Mouse (Mus musculus): ENCODE results near the gene Thap8. TPM values are rescaled to one million over a fixed set of nuclear protein-coding genes. Genes with fewer than 3 reads are reported as not detected.

The Thap8 gene
- 0.26 and 0.30 TPM in 2 replicates for polyA plus RNA-seq (2014; fragmentation: Nextera tagmentation; extraction: Ambion mirVana)

DNA sequence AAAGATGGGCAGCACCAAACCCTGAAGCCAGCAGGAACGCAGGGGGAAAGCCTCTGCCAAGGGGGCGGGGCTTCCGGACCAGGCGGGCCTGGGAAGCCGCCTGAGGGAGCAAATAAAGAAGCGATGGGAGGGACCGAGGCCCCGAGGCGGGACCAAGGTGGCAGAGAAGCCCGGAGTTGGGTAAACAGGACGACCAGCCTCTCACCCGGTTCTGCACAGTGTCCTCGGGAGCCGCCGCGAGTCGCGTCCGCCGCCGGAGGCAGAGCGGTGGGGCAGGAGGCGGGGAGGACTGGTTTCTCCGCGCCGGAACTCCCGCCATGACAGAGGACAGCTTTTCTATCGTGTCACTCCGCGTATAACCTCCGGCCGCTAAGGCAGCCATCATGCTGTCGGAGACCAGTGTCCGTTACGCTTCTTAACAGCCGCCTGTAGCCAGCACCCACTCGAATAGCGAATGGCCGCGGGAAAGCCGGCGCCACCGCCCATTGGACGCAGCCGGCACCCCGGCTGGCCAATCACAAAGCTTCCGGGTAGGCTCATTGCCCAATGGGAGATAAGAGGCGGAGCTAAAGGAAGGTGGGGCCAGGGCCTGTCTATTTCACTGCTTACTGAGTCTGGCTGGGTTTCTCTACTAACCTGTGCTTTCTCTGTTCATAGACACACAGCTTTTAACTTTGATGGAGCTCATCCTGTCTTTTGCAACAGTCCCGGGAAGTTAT lies at the start of gene Thap8, which contains the start of gene Wdr62:
TSS of gene Thap8 (plus strand) at position 144 of the 719 bp plus-strand sequence.
TSS of gene Wdr62 (minus strand) at position 469 of the 719 bp plus-strand sequence.
- Histone ChIP-seq H3K27ac (ENCODE audit: low read depth) (peak within 1 kb of the TSS; percentile 99), H3K9ac (peak within 1 kb of the TSS; percentile 56), H3K4me2 (peak within 1 kb of the TSS; percentile 94), H3K4me3 (ENCODE audit: low read depth, low read length) (peak within 1 kb of the TSS; percentile 79), H3K4me1 (ENCODE audit: insufficient read depth) (peaks cover 4% of the 10 kb centered on the region; the same call in 1 of the 2 replicates), H3K9me3 (ENCODE audit: low read depth, low read length) (no peaks in the 10 kb centered on the region), H3K36me3 (ENCODE audit: insufficient read depth) (no peaks in the 10 kb centered on the region), H3K27me3 (ENCODE audit: insufficient read depth, low read length) (no peaks in the 10 kb centered on the region)
- ATAC-seq (ENCODE audit: insufficient read depth) (peak; percentile 95), DNase-seq (peak; percentile 98)
- 0% methylated on average over 47 of the region's 49 CpGs for WGBS
- no peak for TF ChIP-seq CTCF (IDR thresholded peaks at IDR 0.05; ENCODE audit: low read depth)

DNA sequence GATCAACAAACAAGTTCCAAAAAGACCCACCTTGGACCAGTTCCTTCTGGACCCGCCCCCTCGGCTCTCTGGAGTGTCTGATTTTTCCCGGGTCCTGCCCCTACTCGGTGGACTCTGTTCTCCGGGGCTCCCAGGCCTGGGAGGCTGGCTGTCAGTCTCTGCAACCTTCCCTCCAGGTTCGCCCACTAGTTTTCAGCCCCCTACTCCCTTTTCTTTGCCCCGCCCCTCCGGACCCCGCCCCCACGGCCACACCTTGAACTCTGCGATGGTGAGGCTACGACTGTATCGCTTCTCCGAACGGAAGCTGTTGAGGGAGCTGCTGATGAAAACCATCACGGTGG lies 48.6 kb upstream of the Thap8 start:
- Histone ChIP-seq H3K36me3 (ENCODE audit: insufficient read depth) (peaks cover 34% of the 10 kb centered on the region), H3K4me1 (ENCODE audit: insufficient read depth) (peaks cover 4% of the 10 kb centered on the region; the same call in 1 of the 2 replicates), H3K4me3 (ENCODE audit: low read depth, low read length) (peak overlapping the region; percentile 73), H3K27ac (ENCODE audit: low read depth) (no peak overlapping the region), H3K27me3 (ENCODE audit: insufficient read depth, low read length) (no peaks in the 10 kb centered on the region), H3K9ac (peak overlapping the region; percentile 76), H3K9me3 (ENCODE audit: low read depth, low read length) (no peaks in the 10 kb centered on the region), H3K4me2 (peak overlapping the region; percentile 85)
- TF ChIP-seq CTCF (IDR thresholded peaks at IDR 0.05; ENCODE audit: low read depth): no peak
- peak; percentile 18 for ATAC-seq (ENCODE audit: insufficient read depth)
- under 1% methylated on average over 16 of the region's 16 CpGs for WGBS
- peak; percentile 35 for DNase-seq

DNA sequence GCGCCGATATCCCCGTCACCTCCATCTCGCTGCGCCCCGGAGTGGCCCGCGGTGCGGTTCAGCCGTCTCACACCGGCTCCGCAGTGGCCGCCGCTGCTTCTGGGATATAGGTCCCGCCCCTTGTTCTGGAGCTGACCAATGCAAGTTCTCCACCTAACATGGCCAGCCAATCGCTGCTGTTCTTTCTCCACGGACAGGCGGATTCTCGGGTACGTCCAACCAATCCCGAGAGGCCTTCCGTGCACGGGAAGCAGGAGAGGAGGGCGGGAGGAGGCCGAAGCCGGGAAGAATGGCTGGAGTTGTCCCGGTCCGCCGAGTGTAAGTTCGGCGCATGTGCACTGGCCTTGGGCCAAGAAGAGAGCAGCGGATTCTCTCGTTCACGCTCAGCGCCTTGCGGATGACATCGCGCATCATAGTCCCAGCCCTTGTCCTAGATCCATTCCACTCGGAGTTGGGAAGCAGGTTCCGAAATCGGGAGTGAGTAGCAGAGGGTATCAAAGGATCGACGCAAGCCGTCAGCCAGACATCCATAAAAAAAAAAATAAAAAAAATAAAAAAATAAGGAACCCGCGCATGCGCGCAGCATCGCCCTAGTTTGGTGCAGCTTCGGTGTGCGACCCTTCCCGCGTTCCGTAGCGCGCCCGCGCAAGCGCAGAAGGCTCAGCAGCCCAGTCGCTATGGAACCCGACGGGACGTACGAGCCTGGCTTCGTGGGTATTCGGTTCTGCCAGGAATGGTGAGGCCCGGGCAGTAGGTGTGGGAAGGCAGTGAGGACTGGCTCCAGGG lies 48.0 kb upstream of the Thap8 start, which contains the start of the genes Polr2i and Tbcb:
TSS of gene Polr2i (plus strand) at position 280 of the 786 bp plus-strand sequence.
TSS of gene Tbcb (minus strand) at position 604 of the 786 bp plus-strand sequence.
- Histone ChIP-seq H3K36me3 (ENCODE audit: insufficient read depth) (peaks cover 29% of the 10 kb centered on the region; the same call in 1 of the 2 replicates), H3K4me2 (peak within 1 kb of the TSS; percentile 85), H3K9ac (peak within 1 kb of the TSS; percentile 76), H3K27me3 (ENCODE audit: insufficient read depth, low read length) (no peaks in the 10 kb centered on the region), H3K9me3 (ENCODE audit: low read depth, low read length) (no peaks in the 10 kb centered on the region), H3K27ac (ENCODE audit: low read depth) (peak within 1 kb of the TSS; percentile 95), H3K4me3 (ENCODE audit: low read depth, low read length) (peak within 1 kb of the TSS; percentile 73), H3K4me1 (ENCODE audit: insufficient read depth) (peaks cover 4% of the 10 kb centered on the region; the same call in 1 of the 2 replicates)
- under 1% methylated on average over 67 of the region's 67 CpGs for WGBS
- no peak for TF ChIP-seq CTCF (IDR thresholded peaks at IDR 0.05; ENCODE audit: low read depth)
- ATAC-seq (ENCODE audit: insufficient read depth): peak; percentile 95
- peak; percentile 98 for DNase-seq

DNA sequence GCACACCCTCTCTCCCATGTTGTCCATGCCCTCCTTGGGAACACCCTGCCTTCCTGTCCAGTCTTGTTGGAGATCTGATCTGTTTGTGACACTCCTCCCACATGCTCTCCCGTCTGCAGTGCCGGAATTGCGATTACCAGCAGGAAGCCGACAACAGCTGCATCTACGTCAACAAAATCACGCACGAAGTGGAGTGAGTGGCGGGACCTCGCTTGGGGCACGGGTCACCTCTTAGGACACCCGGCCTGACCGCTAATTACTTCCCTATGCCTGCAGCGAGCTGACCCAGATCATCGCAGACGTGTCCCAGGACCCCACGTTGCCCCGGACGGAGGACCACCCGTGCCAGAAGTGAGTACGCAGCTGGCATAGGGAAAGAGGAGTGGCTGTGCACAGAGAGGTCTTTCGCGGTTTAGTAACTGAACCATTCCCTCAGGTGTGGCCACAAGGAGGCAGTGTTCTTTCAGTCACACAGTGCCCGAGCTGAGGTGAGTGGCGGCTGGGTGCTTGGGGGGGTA lies 47.2 kb upstream of the Thap8 start:
- Histone ChIP-seq H3K27me3 (ENCODE audit: insufficient read depth, low read length) (no peaks in the 10 kb centered on the region), H3K9ac (peak overlapping the region; percentile 76), H3K36me3 (ENCODE audit: insufficient read depth) (peaks cover 20% of the 10 kb centered on the region; the same call in 1 of the 2 replicates), H3K4me2 (peak overlapping the region; percentile 85), H3K9me3 (ENCODE audit: low read depth, low read length) (no peaks in the 10 kb centered on the region), H3K4me1 (ENCODE audit: insufficient read depth) (peaks cover 4% of the 10 kb centered on the region; the same call in 1 of the 2 replicates), H3K27ac (ENCODE audit: low read depth) (peak overlapping the region; percentile 95), H3K4me3 (ENCODE audit: low read depth, low read length) (peak overlapping the region; percentile 73)
- DNase-seq (peak; percentile 79), ATAC-seq (ENCODE audit: insufficient read depth) (peak; percentile 16)
- peak; percentile 69 for TF ChIP-seq CTCF (IDR thresholded peaks at IDR 0.05; ENCODE audit: low read depth)
- WGBS: 3% methylated on average over 24 of the region's 24 CpGs

DNA sequence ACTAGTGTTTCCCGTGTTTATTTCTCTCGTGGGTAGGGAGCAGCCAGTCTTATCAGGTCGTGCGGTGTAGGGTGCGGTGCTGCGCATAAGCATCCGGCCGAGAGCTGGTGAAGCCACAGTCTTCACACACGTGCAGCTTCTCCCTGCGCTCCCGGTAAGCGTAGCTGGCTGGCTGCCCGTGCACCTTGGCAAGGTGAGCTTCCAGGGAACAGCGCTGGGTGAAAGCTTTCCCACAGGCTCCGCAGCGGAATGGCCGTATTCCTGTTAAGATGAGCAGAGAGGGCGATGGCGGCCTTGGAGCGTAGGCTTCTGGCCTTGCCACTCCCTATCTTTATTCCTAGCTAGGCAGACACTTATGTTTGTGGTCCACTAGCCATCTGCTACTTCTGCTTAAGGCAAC lies 46.5 kb upstream of the Thap8 start:
- Histone ChIP-seq H3K9ac (peak overlapping the region; percentile 26; the same call in 1 of the 2 replicates), H3K4me2 (peak overlapping the region; percentile 85), H3K4me3 (ENCODE audit: low read depth, low read length) (peak overlapping the region; percentile 73), H3K27ac (ENCODE audit: low read depth) (no peak overlapping the region), H3K27me3 (ENCODE audit: insufficient read depth, low read length) (no peaks in the 10 kb centered on the region), H3K36me3 (ENCODE audit: insufficient read depth) (peaks cover 20% of the 10 kb centered on the region; the same call in 1 of the 2 replicates), H3K9me3 (ENCODE audit: low read depth, low read length) (no peaks in the 10 kb centered on the region), H3K4me1 (ENCODE audit: insufficient read depth) (peaks cover 4% of the 10 kb centered on the region; the same call in 1 of the 2 replicates)
- 85% methylated on average over 20 of the region's 20 CpGs for WGBS
- no peak for TF ChIP-seq CTCF (IDR thresholded peaks at IDR 0.05; ENCODE audit: low read depth)
- DNase-seq (no peak), ATAC-seq (ENCODE audit: insufficient read depth) (no peak)

DNA sequence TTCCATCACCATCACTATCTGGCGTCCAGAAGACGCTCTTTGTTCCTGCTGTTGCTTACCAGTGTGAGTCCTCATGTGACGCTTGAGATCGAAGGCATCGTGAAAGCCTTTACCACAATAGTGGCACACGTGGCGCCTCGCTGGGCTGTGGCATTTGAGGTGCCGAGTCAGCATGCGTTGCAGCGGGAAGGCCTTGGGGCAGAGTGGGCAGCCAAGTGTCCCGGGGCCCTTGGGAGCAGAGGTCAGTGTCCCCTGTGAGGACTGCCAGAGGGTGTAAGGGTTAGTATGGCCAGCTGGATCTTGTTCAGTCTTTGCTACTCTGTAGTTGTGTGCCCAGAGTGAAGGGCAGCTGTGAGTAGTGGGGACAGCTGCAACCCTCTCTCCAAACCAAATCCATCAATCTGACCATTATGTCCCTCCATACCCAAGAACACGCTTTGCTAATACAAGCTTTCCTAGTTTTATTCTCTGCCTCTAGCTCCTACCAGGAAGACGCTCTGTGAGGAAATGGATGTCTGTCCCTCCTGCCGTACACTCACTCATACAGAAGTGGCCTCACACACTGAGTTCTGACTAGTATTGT lies 45.5 kb upstream of the Thap8 start:
- WGBS: 90% methylated on average over 15 of the region's 15 CpGs
- Histone ChIP-seq H3K4me3 (ENCODE audit: low read depth, low read length) (no peak overlapping the region), H3K27ac (ENCODE audit: low read depth) (no peak overlapping the region), H3K9me3 (ENCODE audit: low read depth, low read length) (no peaks in the 10 kb centered on the region), H3K27me3 (ENCODE audit: insufficient read depth, low read length) (no peaks in the 10 kb centered on the region), H3K36me3 (ENCODE audit: insufficient read depth) (peaks cover 18% of the 10 kb centered on the region; the same call in 1 of the 2 replicates), H3K4me2 (no peak overlapping the region), H3K4me1 (ENCODE audit: insufficient read depth) (peaks cover 4% of the 10 kb centered on the region; the same call in 1 of the 2 replicates), H3K9ac (no peak overlapping the region)
- DNase-seq: no peak
- TF ChIP-seq CTCF (IDR thresholded peaks at IDR 0.05; ENCODE audit: low read depth): no peak
- ATAC-seq (ENCODE audit: insufficient read depth): no peak
